Mouse (Mus musculus): Measurements from ENCODE around the gene Rmdn2.

The Rmdn2 gene

GRCm38 (mm10) chr17:79708168-79708567, 96.5 kb downstream of the Rmdn2 start:
- no peak for DNase-seq

GRCm38 (mm10) chr17:79709718-79710117, 98.1 kb downstream of the Rmdn2 start:
- DNase-seq, result no peak

DNA sequence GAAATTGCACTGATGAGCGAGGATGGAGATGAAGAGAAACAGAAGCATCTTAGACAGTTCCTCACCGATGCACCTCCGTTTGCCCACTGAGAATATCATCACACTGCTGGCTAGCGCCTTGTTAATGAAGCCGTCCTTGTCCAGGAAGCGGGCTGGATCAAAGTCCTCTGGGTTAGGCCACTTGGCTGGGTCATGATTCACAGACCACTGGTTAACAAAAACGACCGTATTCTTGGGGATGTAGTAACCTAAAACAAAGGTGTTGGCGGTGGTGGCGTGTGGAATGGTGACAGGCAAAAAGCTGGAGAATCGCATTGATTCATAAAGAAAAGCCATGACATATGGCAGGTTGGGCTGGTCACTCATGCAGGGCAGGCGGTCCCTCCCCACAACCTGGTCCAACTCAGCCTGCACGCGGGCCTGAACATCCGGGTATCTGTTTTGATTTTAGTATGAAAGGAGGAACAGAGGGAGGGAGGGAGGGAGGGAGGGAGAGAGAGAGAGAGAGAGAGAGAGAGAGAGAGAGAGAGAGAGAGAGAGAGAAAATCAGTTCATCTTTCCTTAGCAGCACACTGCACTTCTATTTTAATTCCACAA, 98.7 kb downstream of the Rmdn2 start:
- DNase-seq, result no peak

GRCm38 (mm10) chr17:79711944-79712343, 100.3 kb downstream of the Rmdn2 start:
- DNase-seq, result no peak

- peak; percentile 29 for DNase-seq
Measured at GRCm38 (mm10) chr17:79712536-79712935, 100.9 kb downstream of the Rmdn2 start.

DNA sequence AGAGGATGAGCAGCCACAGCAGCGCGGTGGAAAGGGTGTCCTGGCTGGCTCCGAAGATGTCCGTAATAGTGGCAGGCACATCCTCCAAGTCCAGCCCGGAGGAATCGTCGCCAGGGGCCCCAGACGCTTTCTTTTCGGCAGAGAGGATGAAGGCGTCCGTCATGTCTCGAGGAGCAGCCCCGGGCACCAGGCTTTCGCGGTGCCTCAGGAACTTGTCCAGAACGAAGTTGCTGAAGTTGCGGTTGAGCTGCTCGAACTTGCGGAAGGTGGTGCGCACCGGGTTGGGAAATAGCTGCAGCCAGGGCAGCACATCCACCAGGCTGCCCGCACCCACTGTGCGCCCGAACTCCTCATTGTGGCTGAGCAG, 101.6 kb downstream of the Rmdn2 start:
- peak; percentile 54 for DNase-seq

DNA sequence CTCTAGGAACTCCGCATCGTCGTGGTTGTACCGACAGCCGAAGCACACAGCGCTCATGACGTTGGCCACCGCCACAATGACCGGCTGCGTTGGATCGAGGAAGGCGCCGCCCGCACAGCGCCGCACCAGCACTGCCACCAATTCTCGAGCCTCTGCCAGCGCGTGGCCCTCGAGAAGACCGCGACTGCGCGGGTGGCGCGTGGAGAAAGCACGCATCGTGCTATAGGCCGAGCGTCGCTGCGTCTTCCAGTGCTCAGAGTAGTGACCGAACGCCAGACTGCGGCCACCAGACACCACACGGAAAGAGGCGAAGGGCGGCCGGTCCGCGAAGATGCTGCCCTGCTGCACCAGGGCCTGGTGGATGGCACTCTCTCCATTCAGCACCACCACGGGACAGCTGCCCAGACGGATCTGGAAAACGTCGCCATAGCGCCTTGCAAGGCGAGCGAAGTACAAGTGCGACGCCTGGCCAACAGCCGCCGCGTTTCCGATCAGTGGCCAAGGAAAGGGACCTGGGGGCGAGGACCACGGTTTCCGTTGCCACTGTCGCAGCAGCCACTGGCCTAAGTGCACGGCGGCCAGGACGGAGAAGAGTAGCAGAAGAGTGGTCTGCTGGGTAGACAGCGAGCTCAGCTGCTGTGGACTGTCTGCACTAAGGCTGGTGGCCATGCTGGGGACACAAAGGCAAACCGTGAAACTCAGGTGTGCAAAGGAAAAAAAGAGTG, 102.1 kb downstream of the Rmdn2 start:
- DNase-seq, result peak; percentile 69

GRCm38 (mm10) chr17:79714368-79714895, 102.8 kb downstream of the Rmdn2 start:
- DNase-seq, result peak; percentile 47

DNA sequence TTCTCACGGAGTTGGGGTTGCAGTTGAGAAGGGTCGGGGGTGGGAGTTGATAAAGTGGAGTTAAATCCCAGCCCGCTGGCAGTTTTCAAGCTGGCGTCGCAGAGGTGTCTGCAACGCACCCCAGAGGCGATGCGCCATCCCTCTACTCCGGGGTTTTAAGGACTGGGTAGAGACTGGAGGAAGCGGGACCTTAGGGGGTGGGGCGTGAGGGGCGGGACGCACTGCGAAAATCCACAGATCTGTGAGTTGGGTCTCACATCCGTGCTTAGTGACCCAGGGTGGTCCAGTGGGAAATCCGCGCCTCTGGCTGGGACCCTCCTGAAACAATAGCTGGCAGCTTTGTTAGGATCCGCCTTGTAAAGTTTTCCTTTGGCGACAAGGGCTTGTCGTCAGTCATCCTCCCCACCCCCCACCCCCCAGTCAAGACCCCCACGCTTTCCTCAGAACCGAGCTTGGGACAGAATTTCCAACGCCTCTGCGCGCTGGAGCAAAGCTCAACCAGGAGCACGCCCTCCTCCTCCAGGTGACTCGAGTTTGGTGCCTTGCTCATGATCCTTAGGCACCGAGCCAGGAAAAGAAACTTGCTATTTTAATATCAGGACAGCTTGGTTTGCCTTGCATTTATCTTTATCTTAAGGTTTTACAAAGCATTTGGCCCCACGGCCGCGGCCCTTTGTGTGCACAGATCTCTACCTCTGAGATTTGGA, 103.4 kb downstream of the Rmdn2 start, which contains the start of gene Cyp1b1:
Gene Cyp1b1 (minus strand): TSS at position 131 of the 707 bp plus-strand sequence.
- DNase-seq, result peak; percentile 79

DNA sequence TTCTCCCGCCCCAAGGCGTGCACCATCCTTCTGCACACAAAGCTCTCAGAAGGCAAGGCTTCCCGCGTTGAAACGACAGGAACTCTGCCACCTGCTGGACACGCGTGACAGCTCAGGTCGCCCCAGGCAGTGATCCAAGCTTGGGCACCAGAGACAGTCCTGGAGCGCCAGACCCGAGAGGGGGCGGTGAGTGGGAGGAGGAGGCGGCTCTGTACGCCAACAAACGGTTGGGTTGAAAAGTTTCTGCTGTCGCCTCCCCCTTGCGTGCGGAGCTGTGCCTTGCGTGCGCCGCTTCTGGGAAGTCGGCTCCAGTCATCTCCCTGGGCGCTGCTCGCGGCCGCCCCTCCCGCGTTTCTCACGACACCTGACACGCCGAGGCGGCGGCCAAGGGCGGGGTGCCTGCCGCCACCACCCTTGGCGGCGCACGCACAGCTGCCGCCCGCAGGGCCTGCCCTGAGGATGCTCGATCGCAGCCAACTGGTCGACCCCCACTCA, 104.0 kb downstream of the Rmdn2 start:
- peak; percentile 94 for DNase-seq

- DNase-seq, result no peak
Measured at GRCm38 (mm10) chr17:79720681-79721080, 109.0 kb downstream of the Rmdn2 start.

- no peak for DNase-seq
Measured at GRCm38 (mm10) chr17:79726613-79727012, 115.0 kb downstream of the Rmdn2 start.

DNA sequence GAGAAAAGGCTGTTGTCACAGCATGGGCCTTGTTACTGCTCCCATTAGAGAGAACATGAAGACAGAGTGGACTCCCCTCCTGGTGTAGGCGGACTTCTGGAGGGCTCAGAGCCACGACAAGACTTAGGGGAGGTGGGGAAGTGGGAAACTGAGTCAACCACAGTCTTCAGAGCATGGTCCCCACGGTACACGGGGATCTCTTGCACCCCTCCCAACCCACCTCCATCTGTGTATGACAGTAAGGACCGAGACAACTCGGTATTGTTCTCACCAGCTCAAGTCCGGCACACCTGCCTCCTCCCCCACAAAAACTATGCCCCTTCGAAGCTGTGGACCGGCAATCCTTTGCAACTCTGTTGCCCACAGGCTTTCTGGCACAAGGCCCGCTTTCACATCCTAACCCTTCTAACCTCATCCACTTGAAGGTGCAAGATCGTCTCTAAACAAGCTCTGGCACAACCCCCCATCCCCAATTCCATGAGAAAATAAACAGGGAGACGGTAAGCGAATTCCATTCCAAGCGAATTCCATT, 116.5 kb downstream of the Rmdn2 start:
- DNase-seq, result peak; percentile 43

GRCm38 (mm10) chr17:79728585-79729503, 117.2 kb downstream of the Rmdn2 start:
- no peak for DNase-seq

DNA sequence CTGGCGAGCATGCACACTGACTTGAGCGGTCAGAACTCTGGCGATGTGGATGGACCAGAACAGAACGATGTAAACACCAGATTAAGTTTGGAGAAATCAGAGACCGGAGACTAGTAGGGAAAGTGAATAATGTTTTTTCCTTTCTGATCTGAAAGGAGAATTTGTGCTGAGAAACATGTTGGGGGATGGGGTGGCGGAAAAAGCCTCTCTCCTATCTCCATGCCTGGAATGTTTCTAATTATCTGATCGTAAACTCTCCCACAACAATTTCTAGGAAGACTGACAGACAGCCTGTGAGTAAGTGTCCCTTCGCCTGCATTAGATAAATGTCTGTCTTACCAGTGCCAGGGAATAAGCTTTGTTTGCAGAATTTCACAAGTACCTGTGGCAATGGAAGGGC, 119.3 kb downstream of the Rmdn2 start:
- DNase-seq, result peak; percentile 50

GRCm38 (mm10) chr17:79733039-79733438, 121.4 kb downstream of the Rmdn2 start:
- no peak for DNase-seq

DNA sequence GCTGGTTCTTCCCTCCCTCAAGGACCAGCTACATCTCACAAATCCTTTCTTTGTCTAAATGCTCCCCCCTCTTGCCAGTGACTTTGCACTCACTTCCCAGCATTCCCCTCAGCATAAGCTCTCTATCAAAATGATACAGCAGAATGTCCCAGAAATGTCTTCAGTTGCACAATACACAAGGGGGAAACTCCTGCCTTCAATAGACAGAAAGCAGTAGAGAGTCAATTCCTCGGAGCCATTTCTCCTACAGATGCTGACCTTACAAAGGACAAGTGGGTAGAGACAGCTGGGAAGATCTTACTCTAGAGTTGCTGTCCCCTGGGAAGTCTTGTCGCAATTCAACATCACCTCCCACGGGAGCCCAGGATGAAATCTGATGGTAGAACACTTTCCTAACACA, 125.9 kb downstream of the Rmdn2 start:
- DNase-seq, result no peak

- DNase-seq, result no peak
Measured at GRCm38 (mm10) chr17:79738847-79739498, 127.3 kb downstream of the Rmdn2 start.

DNA sequence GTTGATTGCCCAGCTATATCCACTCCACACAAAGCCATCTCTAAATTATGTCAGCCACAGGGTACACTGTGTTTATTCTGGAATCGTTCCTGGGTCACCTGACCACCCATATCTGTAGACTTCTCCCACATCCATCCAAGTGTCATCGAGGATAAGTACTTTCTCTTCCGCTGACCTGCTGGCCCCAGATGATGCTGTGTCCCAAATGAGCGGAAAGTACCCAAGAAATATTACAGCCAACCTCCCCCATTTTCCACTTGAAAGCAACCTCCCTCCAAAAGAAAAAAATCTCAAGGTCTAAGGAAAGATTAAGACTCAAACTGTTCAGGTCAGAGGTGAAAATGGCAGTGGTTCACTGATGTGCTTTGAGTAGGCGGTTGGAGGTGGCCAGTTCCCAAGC, 131.0 kb downstream of the Rmdn2 start:
- DNase-seq, result no peak
